Mouse (Mus musculus): ENCODE measurements around the gene Trim14. TPM values are rescaled to one million over a fixed set of nuclear protein-coding genes. Genes with fewer than 3 reads are reported as not detected.

Gene Trim14
- total RNA-seq, 2 experiments from 2014 or later: 1.2 to 1.3 TPM

- intact Hi-C loops (cut with DNase I): no loop called here
- DNase-seq (ENCODE audit: low spot score in 2 of 2): peak; percentile 47 to 66
Measured at GRCm38 (mm10) chr4:46497286-46497892, 38.6 kb downstream of the Trim14 start.

DNA sequence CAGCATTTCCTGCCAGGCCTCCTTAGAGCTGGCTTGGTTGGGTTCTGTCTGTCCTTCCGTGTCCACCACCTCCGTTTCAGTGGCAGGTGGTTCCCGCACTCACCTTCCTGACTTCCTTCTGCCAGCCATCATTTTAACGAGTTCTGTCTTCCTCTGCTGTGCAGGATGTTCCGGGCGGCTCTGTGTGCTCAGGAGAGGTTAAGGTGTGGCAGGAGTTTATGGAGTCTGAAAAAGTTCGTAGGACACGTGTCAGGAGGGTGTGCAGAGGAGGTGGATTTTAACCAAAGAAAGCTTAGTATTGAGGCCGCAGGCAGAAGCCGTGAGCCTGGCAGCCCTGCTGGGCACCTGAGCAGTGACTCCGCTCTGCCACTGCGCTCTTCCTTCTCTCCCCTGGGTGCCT is 40.4 kb downstream of the Trim14 start:
- DNase-seq (ENCODE audit: low spot score in 2 of 2): no peak
- intact Hi-C loops (cut with DNase I): no loop called here

GRCm38 (mm10) chr4:46493071-46493470 is 42.9 kb downstream of the Trim14 start:
- no peak for DNase-seq (ENCODE audit: low spot score in 2 of 2)
- intact Hi-C loops (cut with DNase I): no loop called here

DNA sequence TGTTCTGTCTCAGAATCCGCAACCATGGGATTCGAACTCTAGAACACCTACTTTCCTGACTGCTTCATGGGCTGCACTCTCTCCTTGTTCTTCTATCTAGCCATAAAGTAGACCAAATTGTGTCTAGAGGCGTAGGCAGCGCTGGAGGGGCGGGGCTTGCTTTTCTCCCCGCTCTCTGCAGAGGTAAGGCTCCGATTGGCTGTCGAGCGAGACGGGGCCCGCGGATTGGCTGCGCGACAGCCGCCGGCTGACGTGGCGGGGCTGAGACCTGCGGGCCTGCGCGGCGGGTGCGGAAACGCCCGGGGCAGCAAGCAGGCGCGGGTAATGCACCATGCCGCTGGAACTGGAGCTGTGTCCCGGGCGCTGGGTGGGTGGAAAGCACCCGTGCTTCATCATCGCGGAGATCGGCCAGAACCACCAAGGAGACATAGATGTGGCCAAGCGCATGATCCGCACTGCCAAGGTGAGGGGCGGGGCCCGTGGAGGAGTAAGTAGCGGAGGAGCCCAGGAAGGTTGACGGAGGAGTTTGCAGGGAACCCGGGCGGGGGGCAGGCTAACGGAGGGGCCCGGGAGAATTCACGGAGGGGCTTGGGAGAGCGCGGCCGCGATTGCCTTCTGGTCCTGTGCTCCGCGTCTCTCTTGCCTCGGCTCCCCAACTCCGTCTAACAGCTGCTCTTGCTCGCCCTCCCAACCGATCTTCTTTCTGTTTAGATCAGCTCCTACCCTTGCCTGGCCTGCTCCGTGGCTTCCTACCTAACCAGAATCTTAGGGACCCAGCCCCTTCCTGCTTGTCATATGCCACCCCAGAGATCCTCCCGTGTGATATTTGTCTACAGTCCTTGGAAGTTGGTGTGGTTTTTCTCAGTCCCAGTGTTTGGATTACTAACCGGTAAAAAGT is 46.7 kb downstream of the Trim14 start, which contains the start of gene Nans:
Gene Nans (plus strand): TSS at position 221 of the 898 bp plus-strand sequence.
- DNase-seq (ENCODE audit: low spot score in 2 of 2): peak; percentile 93 to 94
- intact Hi-C loops (cut with DNase I): no loop called here

DNA sequence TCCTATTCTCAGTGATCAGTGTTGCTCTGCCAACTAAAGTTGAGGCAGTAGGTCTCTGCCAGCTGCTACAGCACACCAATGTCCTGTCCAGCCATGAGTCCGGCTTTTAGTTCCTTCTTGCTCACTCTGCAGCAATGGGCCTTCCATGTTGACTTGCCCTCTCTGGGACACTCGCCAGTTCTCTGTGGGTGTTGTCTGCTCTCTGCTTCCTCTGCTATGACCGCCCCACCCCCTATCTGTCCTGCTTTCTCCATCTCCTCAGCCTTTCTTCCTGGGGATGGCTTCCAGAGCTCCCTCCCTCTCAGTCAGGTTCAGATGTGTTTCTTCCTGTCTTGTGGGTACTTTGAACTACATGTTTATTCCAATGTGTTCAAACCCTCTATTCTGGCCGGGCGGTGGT is 48.6 kb downstream of the Trim14 start:
- peak; percentile 24 to 26 for DNase-seq (ENCODE audit: low spot score in 2 of 2)
- intact Hi-C loops (cut with DNase I): no loop called here

DNA sequence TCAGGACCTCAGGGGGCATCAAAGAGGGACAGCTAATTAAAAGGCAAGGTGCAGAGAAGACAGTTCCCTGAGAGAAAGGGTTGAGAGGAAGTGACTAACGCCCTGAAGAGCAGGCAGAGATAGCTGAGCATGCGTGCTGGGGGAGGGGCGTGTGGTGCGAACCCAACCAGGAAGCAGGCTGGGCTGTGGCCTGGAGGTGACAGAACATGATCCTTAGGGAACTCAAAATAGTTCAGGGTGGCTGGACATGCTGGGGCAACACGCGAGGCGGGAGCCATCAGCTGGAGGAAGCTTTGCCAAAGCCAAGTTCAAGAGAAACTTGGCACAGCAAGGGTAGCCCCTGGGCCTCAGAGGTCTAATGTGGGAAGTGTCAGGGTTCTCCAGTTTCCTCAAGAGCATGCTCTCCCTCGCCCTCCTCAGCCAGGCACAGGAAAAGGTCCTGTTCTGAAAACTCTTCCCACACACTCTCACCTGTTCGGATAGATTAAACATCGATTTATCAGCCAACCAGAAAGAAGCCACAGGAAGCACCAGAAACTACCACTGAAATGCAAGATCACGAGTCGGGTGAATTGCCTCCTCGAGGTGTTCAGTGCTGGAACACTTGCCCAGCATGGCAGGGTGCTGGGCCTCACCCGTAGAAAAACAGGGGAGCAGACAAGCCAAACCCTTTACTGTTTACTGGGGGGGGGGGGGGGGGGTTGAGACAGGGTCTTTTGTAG is 50.1 kb downstream of the Trim14 start:
- DNase-seq (ENCODE audit: low spot score in 2 of 2): peak; percentile 26 to 28
- intact Hi-C loops (cut with DNase I): no loop called here

- no peak for DNase-seq (ENCODE audit: low spot score in 2 of 2)
- intact Hi-C loops (cut with DNase I): no loop called here
Measured at GRCm38 (mm10) chr4:46479081-46479480, 56.9 kb downstream of the Trim14 start.

DNA sequence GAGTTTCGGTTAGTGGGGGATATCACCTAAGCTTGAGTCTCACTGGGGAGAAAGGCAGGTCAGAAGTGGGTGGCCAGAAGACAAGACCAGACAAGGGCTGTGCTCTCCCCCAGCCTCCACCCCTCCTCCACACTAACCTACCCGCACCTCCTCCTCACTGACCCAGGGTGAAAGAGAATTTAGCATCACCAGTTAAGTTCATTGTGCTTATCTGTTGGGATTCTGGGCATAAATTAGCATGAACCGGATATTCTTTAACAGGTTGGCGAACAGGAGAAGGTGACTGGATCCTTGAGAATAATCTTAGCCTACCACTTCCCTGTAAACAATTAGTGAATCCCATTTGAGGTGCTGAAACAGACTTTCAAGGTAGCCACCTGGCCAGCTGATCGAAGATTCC is 60.8 kb downstream of the Trim14 start:
- intact Hi-C loops (cut with DNase I): no loop called here
- no peak for DNase-seq (ENCODE audit: low spot score in 2 of 2)

- intact Hi-C loops (cut with DNase I): no loop called here
- no peak for DNase-seq (ENCODE audit: low spot score in 2 of 2)
Measured at GRCm38 (mm10) chr4:46465740-46466139, 70.2 kb downstream of the Trim14 start.

GRCm38 (mm10) chr4:46463130-46463830 is 72.7 kb downstream of the Trim14 start:
- no peak for DNase-seq (ENCODE audit: low spot score in 2 of 2)
- intact Hi-C loops (cut with DNase I): no loop called here

DNA sequence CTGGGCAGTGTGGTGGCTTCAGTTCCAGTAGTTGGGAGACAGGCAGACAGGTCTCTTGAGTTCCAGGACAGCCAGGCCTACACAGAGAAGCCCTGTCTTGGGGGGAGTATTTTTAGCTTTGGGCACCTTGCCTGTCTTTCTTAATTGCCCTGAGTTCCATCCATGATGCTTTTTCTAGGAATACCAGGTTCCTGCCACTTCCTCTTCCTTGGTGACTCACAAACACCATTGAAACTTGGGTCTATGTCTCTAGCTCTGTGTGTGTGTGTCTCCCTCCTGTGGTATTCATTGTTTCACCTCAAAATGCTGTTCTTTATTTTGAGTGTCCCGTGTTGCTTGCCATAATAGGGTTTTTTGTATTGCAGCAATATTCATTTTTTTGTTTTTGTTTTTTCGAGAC is 77.5 kb downstream of the Trim14 start:
- DNase-seq (ENCODE audit: low spot score in 2 of 2): no peak
- intact Hi-C loops (cut with DNase I): no loop called here

DNA sequence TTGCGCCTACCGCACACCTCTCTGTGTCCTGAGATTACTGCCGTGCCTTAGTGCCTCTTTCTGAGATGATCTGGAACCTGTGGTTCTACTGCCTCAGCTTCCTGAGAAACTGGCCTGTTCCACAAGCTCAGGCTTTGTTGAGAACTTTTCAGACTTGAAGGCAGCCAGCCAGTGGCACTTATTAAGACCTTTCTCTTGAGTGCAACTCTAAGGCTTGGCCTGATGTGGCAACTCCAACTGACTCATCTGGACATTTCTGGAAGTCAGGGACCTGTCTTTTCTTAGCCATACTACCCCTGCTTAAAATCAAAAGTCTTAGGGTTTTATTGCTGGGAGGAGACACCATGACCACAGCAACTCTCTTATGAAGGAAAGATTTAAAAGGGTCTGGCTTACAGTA is 78.8 kb downstream of the Trim14 start:
- DNase-seq (ENCODE audit: low spot score in 2 of 2): no peak
- intact Hi-C loops (cut with DNase I): no loop called here

DNA sequence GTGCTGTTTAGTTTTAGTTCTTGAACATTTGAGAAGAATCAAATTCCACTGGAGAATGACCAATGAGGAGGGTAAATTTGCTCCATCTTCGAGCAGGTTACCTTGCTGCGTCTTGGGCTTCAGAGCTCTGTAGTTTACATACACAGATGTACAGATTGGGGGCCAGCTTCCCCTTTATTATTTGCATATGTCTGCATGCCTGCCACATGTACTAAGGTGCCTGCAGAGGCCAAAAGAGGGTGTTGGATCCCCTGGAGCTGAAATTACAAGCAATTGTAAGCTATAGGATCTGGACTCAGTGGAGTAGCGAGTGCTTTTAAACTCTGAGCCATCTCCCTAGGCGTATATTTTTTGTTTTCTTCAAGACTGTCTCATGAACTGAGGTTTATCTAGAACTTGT is 79.2 kb downstream of the Trim14 start:
- intact Hi-C loops (cut with DNase I): no loop called here
- DNase-seq (ENCODE audit: low spot score in 2 of 2): no peak

- intact Hi-C loops (cut with DNase I): no loop called here
- DNase-seq (ENCODE audit: low spot score in 2 of 2): no peak
Measured at GRCm38 (mm10) chr4:46454097-46454864, 81.7 kb downstream of the Trim14 start.

DNA sequence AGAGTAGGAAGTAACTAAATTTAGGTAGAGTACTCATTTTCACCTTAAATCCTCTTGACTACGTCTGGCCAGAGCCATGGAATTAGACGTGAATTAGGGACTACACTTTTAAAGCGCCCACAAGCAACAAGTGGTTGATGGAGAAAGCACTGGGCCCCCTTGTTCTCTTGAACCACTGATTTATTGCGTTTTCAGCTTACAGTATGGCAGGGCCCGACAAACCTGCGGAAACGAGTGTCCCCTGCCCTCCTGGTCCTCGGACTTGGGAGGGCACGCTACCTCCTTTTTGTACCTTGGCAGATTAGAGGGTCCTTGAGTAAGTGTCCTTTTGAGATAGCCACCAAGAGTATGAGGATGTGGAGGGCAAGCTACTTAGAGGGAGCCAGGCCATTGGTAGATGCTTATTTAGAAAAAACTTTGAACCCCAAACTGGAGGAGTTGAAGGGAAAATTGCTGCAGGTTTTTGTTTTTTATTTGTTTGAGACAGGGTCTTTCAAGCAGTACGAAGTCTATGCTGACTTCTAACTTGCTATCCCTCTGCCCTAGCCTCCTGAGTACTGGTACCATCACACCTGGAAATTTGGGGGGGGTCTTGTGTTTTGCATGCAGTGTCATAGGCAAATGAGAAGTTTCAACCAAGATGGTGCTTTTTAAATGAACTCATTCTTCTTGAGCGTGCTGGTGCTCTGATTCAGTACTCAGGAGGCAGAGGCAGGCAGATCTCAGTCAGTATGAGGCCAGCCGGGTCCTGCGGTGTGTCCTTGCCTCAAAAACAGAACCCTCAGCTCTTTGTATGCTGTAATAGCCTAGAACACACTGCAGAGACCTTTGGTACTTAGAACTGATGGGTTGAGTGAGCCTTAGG is 82.9 kb downstream of the Trim14 start:
- no peak for DNase-seq (ENCODE audit: low spot score in 2 of 2)
- intact Hi-C loops (cut with DNase I): no loop called here

DNA sequence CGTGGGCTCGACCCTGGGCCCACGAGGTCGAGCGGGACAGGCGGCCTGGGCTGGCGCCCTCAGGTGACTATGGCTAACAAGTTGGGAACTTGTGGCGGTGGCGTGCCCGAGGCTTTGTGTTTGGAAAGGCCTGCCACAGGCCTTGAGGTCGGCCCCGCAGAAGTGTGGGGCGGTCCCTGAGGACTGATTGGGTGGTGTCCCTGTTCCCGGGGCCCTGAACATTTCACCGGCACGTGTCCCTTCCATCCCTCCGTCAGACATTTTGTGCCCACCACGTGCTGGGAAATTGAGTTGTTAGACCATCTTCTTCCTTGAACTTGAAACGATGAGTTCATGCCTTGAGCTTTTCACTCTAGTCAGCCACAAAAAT is 83.5 kb downstream of the Trim14 start:
- DNase-seq (ENCODE audit: low spot score in 2 of 2): peak in 1 of 2 experiments; percentile 40
- intact Hi-C loops (cut with DNase I): no loop called here

DNA sequence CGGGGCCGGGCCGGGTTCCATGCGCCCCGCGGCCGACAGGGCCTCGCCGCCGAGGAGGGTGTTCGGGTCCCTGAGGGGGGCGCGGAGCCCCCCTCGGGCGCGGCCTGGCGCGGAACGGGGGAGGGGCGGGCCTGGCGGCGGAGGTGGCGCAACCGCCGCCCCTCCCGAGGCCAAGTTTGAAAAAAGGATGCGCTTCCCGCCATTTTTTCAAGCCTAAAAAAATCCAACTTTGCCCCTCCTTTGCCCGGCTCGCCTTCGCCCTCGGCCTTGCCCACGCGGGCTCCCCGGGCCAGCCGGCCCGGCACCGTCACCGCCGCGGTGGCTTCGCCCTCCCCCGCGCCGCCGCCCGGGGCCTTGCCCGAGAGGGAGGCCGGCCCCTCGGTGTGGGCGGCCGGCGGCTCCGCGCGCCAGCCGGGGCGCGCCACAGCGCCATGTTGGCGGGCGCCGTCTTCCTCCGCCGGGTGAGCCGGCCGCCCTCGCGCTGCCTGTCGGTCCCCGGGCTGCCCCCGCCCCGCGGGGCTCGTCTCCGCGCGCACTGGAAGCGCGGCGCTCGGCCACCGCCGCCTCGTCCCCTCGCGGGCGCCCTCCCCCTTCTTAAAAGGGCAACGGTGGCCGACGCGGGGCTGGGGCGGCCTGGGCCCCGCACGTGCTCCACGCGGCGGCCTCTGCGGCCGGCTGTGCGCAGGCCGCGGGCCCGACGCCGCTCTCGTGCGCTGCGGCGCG is 84.0 kb downstream of the Trim14 start:
- intact Hi-C loops (cut with DNase I): loop anchor here (1.0 kb wide), 1 partner anchor 63 kb away; the partner anchor contains the start of gene Trmo
- DNase-seq (ENCODE audit: low spot score in 2 of 2): peak; percentile 74 to 86
